Mouse (Mus musculus) kidney, postnatal 10 days (tissue): ENCODE measurements at regions not wholly inside any gene's neighbourhood (a gene's known extent, or its start where the extent isn't known, plus 50 kb on each side); places are given as distances from the start of the nearest gene placed in this dataset.
A peak's percentile ranks its signal among the peaks of the same experiment; 100 is the strongest.
"Not testable (repeated sequence)": the region's sequence is repeated elsewhere in the genome, so short reads cannot be mapped to it uniquely, and the experiment has no call there.

ENCODE experiments used
- DNase-seq: peaks from one replicate; pipeline ENCODE4 v3.0.0; 2021; ENCODE audit warnings: mixed read lengths

GRCm38 (mm10) chr15:3171774-3172173, 96.6 kb upstream of the Selenop start:
- DNase-seq, result no peak

GRCm38 (mm10) chr15:3174072-3174471, 94.3 kb upstream of the Selenop start:
- no peak for DNase-seq

- DNase-seq, result no peak
Measured at GRCm38 (mm10) chr15:3174848-3175247, 93.5 kb upstream of the Selenop start.

GRCm38 (mm10) chr15:3201912-3202653, 66.3 kb upstream of the Selenop start:
- DNase-seq, result peak; percentile 76

- DNase-seq, result no peak
Measured at GRCm38 (mm10) chr15:3205522-3205921, 62.8 kb upstream of the Selenop start.

- DNase-seq, result not testable (repeated sequence)
Measured at GRCm38 (mm10) chr15:3206076-3206475, 62.3 kb upstream of the Selenop start.

GRCm38 (mm10) chr15:3213721-3214120, 54.6 kb upstream of the Selenop start:
- DNase-seq, result peak; percentile 73

GRCm38 (mm10) chr15:3215201-3215600, 53.1 kb upstream of the Selenop start:
- no peak for DNase-seq
